Mouse (Mus musculus): ENCODE results near the gene Zpbp2.

GRCm38 (mm10) chr11:98512881-98513280 is 38.0 kb upstream of the Zpbp2 start:
- TF ChIP-seq NELFE (IDR thresholded peaks at IDR 0.05; ENCODE audit: low read depth, low read length) (no peak), POLR2A (IDR thresholded peaks at IDR 0.05; ENCODE audit: control insufficient read depth in 1 of 2, insufficient read depth in 1 of 2, low read depth in 1 of 2, low read length in 2 of 2, poor library complexity in 1 of 2) (no peak), CHD1 (IDR thresholded peaks at IDR 0.05; ENCODE audit: low read depth, low read length) (no peak), SIN3A (IDR thresholded peaks at IDR 0.05; ENCODE audit: low read length) (no peak), SMC3 (IDR thresholded peaks at IDR 0.05; ENCODE audit: low read depth, low read length) (no peak), KAT2A (conservative IDR thresholded peaks at IDR 0.05; ENCODE audit: low read depth, low read length) (no peak), CTCF (IDR thresholded peaks at IDR 0.05 in 2 of 3, conservative IDR thresholded peaks at IDR 0.05 in 1 of 3; ENCODE audit: control insufficient read depth in 1 of 3, insufficient read depth in 1 of 3, low read depth in 2 of 3, low read length in 3 of 3, poor library complexity in 1 of 3, severe bottlenecking in 1 of 3) (no peak), MYC (IDR thresholded peaks at IDR 0.05; ENCODE audit: low read depth, low read length) (no peak), ZNF384 (IDR thresholded peaks at IDR 0.05; ENCODE audit: low read depth, low read length) (no peak), MAX (IDR thresholded peaks at IDR 0.05; ENCODE audit: low read length) (no peak), UBTF (IDR thresholded peaks at IDR 0.05; ENCODE audit: borderline replicate concordance, insufficient read depth, low read depth, low read length) (no peak), ZC3H11A (IDR thresholded peaks at IDR 0.05; ENCODE audit: low read depth, low read length) (no peak), POLR2AphosphoS2 (IDR thresholded peaks at IDR 0.05; ENCODE audit: low read length) (no peak), POLR2AphosphoS5 (IDR thresholded peaks at IDR 0.05; ENCODE audit: borderline replicate concordance, low read depth, low read length) (no peak)
